Mouse (Mus musculus): ENCODE results near the gene Hpcal1.

Gene Hpcal1

DNA sequence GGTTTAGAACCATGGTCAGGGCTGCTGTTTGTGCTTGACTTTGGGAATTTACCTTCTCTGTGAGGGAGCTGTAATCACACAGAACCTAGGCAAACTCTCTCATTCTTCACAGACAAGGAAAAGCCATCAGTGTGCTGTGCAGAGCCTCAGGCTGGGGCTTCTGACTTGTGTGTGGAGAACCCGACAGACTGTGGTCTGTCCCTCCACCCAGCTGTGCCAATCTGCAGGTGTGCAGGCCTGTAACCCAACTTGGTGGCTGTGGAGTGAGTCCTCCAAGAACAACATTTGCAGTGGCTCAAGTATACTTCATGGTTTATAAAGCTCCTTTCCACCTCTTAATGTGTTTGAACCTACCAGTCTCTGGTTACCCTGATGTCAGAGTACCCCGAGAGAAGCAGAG is 4.5 kb upstream of the Hpcal1 start:
- DNase-seq (ENCODE audit: low spot score) = no peak

DNA sequence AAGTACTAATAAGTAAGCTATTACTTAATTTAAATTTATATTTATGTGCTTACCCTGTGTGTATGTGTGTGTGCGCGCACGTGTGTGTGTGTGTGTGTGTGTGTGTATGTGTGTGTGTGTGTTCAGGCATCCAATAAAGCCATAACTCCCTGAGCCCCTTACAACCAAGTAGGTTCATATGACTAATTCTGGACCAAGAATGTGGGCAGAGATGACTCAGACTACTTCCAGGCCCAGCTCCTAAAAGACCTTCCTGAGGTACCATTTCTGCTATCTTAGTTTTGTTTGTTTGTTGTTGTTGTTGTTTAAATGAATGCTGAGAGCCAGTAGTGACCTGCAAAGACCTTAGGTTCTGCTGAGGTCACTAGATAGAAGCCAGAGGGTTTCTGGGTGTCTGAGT is 1.7 kb upstream of the Hpcal1 start:
- no peak for DNase-seq (ENCODE audit: low spot score)

DNA sequence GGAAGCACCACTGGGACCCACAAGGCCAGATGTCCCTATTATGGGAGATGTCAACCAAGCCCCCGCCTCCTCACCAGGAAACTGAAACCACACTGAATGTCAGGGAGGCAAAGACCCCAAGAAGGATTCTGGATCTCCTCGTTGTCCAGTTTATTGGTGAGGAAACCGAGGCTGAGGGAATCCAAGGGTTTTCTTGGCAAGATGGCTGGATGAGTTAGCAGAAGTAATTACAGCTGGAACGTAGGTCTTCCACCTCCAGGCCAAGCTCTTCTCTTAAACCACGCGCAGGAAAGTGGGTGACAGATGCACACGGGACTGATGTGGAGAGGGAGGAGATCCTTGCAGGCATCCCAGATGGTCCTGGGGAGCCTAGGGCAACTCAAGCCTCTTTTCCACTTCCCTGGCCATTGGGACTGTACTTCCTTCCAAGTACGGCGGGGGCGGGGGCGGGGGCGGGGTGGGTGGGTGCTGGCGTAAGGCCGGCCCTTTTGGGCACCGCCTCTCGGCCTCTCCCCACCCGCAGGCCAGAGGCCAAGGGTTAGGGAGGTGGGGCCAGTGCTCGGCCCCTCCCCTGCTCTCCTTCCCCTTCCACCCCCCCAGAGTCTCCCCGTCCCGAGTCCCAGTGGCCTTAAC is 609 bp upstream of the Hpcal1 start:
- no peak for DNase-seq (ENCODE audit: low spot score)

DNA sequence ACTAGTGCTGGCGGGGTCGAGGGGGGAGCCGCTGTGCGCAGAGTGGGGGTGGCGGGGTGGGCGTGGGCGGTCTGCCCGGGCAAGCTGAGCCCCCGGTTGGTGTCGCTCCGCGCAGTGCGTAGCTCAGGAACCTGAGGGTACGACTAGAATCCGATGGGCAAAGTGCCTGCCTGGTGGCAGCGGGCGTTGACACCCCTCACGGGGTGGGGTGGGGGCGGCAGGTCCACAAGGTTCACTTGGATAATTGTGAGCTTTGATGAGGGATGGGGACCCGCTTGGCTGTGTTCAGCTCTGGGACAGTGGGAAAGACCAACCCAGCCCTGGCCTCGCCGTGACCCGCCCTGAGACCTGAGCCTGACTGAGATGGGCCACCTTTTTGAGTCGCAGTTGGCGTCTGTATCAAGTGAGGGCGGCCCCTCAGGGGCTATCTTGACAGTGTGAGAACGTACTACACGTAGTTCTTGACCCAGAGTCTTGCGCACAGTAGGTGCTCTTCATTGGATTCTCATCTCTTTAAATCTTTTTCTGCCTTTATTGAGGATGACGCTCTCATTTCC is 742 bp downstream of the Hpcal1 start:
- DNase-seq (ENCODE audit: low spot score) = no peak

DNA sequence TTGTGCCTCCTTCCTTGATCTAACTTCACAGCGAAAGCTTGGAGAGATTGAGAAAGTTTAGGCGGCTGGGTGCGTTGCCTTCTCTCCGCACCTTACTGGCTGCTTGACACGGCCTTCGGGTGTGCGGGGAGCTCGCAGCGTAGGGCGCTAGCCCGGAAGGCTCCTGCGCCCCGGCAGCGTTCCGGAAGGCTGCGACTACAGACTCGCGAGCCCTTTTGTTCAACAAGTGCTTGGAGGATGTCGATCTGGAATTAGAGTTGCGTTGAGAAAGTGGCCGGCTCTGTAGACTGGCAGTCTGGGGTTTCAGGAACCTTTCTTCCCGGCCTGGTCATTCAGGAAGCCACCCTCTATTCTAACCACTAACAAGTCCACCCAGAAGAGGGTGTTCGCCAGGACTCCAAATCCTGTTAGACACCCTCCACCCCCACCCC is 1.2 kb downstream of the Hpcal1 start:
- no peak for DNase-seq (ENCODE audit: low spot score)

DNA sequence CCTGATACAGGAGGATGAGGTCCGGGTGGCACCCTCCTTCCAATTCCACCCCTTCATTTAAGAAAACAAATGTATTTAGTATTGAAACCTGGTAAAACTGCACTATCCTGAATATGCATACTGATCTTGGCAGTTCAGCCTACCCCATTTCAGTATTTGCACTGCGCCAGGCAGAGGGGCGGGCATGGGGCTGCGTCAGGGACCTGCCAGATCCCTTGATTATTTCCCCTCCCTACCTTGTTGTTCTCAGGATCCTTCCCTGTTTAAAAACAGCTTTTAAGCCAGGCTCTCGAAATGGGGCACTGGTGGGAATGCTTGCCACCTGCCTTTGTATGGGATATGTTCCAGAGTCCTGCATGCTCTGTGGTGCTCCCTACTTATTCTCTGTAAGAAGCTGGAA is 1.7 kb downstream of the Hpcal1 start:
- DNase-seq (ENCODE audit: low spot score) = no peak

DNA sequence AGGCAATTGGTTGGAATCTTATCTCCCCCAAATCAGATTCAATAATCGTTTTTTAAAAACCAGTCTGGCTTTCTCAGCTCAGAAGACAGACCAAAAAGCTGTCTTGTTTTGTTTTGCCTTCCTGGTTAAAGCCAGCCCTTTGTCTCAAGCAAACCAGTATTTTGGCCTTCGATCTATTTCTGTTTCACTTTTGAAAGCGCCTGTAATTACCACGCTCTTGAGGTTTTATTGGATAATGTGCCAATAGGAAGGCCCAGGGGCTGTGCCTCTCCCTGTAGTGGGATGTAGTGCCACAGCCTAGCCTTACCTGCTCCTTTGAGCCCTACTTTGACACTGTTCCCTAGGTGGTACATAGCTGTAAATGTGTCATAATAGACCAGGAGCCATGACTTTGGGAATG is 2.3 kb downstream of the Hpcal1 start:
- DNase-seq (ENCODE audit: low spot score) = no peak

DNA sequence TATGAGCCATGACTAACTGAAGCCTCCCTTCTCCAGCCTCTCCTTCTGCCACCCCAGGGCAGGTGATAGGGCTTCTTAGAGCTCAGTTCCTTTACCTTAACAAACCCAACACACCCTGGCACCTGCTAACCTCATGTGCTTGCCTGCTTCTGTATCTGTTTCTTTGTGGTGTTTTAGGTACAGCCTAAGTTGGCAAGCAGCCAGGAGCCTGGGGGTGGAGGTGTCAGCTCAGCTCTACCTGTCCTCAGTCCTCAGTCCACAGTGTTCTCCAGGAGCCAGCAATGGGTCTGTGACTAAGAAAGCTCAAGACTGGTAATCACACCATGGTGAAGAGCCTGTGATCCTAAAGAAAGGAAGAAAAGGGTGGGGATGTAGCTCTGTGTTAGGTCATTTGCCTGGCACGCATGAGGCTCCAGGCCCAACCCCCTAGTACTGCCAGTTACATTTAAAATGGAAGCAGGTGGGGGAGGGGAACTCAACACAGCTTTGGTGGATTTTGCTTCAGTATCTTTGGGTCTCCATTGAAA is 4.0 kb downstream of the Hpcal1 start:
- DNase-seq (ENCODE audit: low spot score) = no peak

DNA sequence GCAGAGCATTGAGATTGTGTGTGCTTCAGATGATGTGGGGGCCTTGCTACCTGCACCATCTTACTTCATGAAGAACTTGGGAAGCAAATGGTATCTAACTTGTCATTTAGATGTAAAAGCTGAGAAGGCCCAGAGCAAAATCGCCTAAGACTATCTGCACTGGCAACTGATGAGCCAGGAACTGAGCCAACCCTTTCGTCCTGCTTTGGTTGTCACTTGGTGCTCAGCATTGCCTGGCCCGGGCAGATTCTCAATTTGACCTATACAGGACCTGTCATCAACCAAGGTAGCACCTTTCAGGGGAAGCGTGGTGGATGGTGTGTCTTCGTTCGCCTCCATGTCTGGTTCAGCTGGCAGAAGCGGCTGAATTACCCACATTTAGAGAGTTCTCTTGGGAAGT is 5.7 kb downstream of the Hpcal1 start:
- no peak for DNase-seq (ENCODE audit: low spot score)

DNA sequence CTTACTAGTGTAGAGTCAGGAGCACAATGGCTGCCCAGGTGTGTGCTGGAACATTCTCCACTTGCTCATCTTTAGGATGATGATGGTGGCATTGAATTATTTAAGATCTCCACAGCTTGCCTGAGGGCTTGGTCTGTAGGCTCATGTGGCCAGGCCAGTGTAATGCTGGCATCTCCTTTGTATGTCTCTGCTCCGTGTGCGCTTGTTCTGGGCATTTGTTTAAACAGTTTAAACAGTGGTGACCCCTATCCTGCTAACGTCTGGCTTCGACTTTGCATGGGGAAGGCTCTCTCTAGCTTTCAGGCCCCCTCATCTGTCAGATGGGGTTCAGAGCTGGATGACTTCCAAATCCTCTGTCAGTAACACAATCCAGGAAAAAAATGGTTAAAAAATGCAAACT is 8.3 kb downstream of the Hpcal1 start:
- DNase-seq (ENCODE audit: low spot score) = no peak

DNA sequence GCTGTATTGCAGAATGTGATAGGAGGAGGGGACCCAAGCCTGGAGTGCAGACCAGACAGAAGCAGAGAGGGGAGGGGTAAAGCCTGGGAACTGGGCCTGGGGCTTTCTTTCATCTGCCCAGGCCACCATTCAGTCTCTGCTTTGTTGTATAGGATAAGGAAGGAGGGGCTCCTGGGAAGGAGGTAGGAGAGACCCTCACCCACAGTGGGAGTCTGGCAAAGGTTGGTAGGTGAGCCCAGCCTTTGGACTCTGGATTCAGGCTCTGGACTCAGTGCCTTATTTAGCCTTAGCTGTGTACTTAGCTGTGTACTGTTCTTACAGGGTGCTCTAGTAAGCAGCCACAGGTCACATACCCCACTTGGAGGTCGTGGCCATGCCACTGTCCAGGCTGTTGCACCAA is 8.8 kb downstream of the Hpcal1 start:
- no peak for DNase-seq (ENCODE audit: low spot score)

DNA sequence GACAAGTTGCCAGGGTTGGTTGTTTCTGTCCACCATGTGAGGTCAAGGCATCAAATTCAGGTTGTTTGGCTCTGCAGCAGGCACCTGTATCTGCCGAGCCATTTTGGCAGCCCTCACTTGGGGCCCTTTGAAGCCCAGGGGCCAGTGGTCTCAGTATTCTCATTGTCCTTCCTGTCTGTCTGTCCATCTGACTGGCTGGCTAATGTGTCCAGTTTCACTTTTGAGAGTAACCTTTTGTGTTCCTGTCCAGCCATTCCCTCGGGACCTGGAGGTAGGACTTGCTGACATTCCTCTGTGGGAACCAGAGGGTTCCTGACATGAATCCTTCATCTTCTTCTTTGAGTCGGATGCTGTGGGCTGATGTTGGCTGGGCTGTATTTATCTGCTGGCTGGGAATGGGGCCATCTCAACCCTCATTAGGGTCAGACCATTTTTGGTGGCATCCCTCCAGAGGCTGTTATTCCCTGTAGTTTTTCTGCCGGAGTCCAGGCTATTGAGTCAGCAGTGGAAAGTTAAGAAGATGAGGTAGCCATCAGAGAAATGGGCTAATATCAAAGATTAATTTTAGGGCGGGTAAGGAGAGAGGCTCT is 10.6 kb downstream of the Hpcal1 start:
- DNase-seq (ENCODE audit: low spot score) = no peak

DNA sequence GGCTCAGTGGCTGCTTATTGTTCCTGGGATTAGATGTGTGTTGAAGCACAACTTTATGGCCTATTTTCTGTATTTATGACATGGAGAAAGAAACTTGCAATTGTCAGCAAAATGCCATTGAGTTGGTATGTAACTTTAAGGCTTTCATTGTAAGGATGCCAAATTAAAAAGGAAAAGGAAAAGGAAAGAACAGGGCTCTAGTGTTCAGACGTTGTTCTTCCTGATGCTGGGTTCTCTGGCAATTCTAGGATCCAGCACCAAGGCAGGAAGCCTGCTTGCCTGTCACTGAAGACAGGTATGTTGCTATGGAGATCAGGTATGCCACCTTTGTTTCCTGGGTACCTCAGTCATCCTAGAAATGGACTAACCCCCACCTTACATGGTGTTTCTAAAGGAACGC is 11.1 kb downstream of the Hpcal1 start:
- no peak for DNase-seq (ENCODE audit: low spot score)

DNA sequence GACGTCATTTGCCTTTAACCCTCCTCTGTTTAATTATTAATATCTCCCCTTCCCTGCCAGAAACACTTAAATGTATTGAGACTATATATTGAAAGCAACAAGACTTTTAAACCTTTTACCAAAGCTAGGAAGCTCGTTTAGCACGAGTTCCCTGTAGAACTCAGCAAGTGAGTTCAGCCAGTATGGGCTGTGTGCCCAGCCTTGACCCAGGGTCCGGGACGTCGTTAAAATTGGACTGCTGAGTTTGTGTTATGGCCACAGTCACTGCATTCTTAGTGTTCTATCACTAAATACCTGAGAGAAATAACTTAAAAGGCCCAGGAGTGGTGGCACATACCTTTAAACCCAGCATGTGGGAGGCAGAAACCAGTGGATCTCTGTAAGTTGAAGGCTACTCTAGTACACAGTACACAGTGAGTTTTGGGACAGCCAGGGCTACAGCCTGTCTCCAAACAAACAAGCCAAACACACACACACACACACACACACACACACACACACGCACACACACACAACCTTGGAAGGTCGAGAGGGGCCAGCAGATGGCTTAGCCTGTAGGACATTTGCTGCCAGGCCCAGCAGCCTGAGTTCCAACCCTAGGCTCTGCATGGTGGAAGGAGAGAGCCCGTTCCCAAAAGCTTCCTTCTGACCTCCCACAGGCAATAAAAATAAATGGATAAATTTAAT is 11.7 kb downstream of the Hpcal1 start:
- DNase-seq (ENCODE audit: low spot score) = no peak

DNA sequence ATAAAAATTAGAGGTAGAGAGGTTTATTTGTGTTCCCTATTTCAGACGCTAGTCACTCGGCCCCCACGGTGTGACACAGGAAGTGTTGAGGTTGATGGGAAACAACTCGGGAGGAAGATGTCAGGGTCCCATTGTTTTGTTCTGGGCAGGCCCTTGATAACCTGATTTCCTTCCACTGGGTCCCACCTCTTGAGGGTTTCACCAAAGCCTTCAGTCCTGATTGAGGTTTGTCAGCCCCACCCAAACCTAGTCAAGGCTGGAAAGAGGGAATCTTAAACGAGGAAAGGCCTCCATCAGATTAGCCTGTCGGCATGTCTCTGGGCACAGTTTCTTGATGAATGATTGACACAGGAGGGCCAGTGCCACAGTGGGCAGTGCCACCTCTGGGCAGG is 12.3 kb downstream of the Hpcal1 start:
- DNase-seq (ENCODE audit: low spot score) = no peak

DNA sequence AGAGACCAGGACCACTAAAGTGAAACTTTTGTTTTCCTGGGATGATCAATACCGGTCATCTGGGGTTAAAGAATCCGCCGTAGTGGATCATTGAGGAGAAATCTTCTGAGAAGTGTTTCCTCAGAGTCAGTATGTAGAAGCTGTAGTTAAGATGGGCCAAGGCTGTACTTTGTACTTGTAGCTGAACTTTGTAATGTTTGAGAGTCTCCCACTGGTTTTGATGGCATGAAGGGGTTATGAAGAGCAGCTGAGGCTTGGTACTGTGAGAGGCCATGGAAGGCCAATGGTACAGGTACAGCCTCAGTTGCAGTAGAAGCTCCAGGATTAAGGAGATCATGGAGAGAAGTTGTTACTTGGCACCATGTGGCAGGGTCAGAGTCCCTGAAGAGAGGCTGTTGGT is 13.2 kb downstream of the Hpcal1 start:
- no peak for DNase-seq (ENCODE audit: low spot score)

DNA sequence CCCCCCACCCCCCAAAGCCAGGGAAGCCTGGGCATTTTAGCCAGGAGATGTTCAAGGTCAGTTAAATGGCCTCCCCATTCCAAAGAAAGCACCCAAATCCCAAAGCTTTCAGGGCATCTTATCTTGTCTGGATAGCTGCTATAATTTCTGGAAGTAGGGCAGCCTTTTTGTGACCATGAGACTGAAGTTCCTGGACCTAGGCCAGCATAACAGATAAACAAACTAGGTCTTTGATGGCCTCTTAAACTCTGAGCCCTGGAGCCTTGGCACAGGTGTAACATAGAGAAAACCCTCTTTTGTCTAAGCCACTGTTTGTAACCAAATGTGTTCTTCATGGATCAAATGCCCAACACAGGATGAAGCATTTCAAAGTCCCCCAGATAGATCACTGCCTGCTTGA is 16.8 kb downstream of the Hpcal1 start:
- DNase-seq (ENCODE audit: low spot score) = peak; percentile 21

DNA sequence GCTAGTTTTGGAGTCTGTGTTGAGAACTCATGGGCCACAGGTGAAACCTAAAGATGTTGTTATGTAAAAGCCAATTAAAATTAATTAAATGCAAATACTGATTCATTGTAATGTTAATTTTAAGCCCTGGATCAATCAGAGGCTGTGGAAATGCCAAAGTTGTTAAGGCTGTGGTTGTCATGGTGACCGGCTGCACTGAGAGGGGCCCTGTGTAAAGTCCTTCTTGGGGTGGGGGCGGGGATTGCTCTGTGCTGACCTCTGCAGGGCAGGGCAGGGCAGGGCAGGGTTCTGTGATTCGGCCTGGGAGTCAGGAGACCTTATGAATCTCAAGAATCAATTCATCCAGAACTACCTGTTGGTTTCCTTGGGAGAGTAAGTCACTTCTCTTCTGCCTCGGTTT is 18.8 kb downstream of the Hpcal1 start:
- no peak for DNase-seq (ENCODE audit: low spot score)

DNA sequence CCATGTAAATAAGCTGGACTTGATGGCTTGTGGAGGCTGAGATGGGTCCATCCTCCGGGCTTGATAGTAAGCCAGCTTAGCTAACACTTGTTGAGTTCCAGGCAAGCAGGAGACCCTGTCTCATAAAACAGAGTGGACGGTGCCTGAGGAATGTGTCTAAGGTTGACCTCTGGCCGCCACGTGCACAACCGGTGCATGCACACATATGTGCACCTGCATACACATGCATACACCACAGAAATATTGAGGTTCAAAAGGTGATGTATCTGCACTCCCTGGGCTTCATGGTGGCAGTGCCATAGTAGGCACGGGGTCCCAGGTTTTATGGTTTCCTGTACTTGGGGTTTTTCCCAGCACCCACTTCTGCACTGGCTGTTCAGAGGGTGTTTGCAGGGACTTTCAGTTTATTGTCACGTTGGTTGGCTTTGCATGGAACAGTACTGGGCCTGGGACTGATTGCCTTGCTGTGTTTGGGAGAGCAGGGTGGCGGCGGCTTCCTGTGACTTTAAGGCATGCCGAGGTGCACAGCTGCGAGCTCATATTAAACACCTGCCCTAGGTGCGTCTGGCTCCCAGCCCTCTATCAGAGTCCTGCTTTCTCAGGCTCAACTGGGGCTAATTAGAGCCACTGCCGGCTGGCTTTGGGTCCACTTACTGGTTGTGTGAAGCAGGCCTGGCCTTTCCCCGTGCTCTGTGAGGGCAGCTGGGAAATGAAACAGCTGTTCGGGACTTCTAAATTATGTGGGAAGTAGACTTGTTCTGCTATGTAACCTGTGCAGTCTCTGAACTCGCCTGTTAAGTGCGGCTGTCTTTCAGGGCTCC is 19.5 kb downstream of the Hpcal1 start:
- DNase-seq (ENCODE audit: low spot score) = no peak

DNA sequence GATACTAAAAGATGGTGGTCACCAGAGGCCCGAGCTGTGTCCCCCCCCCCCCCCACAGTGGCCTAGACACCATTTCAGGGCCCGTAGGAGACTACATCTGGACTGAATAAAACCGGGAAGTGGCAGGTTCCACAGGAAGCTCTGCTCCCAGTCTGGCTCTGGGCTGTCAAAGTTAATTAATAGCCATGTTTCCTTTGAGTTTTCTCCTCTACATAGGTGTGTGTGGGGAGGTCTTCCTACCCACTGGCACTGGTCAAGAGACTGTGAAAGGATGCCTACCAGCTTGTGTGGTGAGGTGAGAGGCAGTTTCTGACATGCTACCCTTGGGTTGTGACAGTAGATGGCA is 20.1 kb downstream of the Hpcal1 start:
- DNase-seq (ENCODE audit: low spot score) = no peak

DNA sequence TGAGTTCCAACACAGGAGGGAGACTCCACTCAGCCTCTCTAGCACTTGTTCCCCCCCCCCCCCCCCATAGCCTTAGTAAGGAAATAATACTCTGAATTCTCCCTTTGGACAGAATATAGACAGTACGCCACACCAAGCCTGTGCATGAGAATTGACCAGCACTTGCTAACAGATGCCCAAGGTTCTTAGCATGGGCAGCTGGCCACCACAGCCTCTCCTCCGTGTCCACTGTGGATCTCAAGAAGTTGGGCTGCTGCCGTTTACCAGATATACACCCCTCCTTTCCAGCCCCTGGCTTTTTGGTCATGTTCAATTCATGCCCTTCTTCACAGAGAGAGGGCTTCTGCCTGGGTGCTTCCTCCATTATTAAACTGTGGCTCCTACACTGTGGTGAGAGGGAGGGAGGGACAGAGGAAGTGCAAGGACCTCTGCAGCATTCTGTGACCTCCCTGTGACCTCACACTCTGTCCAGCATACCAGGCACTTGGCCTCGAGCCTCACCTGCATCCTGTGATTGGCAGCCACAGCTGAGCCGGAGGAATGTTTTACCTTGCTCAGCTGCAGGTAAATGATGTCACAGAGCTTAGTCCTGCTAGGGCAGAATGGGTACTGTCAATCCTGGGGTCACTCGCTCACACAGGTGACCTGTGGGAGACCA is 21.2 kb downstream of the Hpcal1 start:
- no peak for DNase-seq (ENCODE audit: low spot score)

DNA sequence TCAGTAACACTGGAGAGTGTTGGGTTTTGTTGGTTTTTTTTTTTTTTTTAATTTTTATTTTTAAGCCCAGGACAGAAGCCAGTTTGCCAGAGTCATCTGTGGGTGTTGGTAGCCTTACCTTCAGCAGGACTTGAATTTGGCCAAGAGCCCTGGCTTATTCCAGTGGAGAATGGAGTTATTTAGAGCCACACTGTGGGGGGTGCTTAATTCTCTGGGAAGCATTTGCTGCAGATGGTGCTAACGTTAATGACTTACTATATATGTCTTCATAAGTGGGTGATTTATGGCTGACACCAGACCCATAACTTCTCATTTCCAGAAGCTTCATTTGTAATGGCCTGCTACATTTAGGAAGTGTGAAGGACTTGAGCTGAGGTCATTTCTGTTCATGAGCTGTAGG is 21.9 kb downstream of the Hpcal1 start:
- DNase-seq (ENCODE audit: low spot score) = no peak

Data from testis, postnatal 14 days (tissue).